Mouse (Mus musculus): ENCODE data around the gene Mrgpra1. TPM values are rescaled to one million over a fixed set of nuclear protein-coding genes. Genes with fewer than 3 reads are reported as not detected.

Gene Mrgpra1
- polyA plus RNA-seq (2017; shearing (Covaris generic)) = not detected

DNA sequence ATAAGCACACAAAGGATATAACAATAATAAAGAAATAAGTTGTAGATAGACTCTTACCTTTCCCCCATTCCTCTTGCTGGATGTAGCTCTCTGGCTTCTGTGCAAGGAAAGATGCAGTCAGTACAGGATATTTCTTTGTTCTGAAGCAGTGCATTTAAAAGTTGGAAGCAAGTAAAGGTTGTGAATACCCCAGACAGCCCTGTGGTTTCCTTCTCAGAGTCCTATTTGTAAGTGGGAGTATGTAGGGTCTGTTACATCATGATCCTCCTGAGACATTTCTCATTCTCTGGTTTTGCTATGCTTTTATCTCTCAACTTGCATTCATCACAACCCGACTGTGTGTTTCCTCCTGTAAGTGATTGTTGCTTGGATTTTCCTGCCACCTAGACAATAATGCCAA is at the start of gene Mrgpra1:
Gene Mrgpra1, minus strand, starts transcription at position 101 of the 400 bp plus-strand sequence.

Other genes starting within 250 kb of the Mrgpra1 start
- gene Ptpn5, start 220.6 kb downstream of the Mrgpra1 start, polyA plus RNA-seq (2017; shearing (Covaris generic)) = 1.0 TPM
- not detected for gene Mrgpra6, start 149.3 kb downstream of the Mrgpra1 start, polyA plus RNA-seq (2017; shearing (Covaris generic))
- gene Mrgpra9, start 101.4 kb downstream of the Mrgpra1 start, polyA plus RNA-seq (2017; shearing (Covaris generic)) = not detected
- gene Mrgpra2a, start 97.9 kb upstream of the Mrgpra1 start, polyA plus RNA-seq (2017; shearing (Covaris generic)) = not detected
- not detected for gene Mrgpra2b, start 174.6 kb upstream of the Mrgpra1 start, polyA plus RNA-seq (2017; shearing (Covaris generic))
- gene Mrgpra3, start 247.1 kb upstream of the Mrgpra1 start, polyA plus RNA-seq (2017; shearing (Covaris generic)) = not detected